Mouse (Mus musculus): Measurements from ENCODE around the gene Them4.

DNA sequence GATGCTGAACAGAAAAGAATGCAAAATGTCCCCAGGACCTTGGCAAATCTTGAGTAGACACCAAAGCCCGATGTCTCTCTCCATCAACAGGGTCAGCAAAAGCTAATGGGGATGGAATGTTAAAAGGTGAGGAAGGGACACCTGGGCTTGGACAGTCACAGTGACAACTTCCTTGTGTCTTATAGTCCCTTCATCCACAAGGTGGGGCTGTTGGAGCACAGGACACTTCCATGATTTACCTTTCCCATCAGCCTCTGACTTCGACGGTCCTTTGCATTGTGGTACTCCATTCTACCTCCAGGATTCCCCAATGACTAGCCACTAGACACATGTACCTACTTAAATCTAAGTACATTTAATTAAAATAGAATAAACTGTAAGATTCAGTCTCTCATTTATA is 18.8 kb downstream of the Them4 start:
- no peak for TF ChIP-seq POLR2A (IDR thresholded peaks at IDR 0.05; ENCODE audit: insufficient read depth, low read depth, low read length)
- 0 out of 2 replicates have a peak, but pooled peaks have one; percentile 20 for TF ChIP-seq CTCF (IDR thresholded peaks at IDR 0.05)
- TF ChIP-seq EP300 (IDR thresholded peaks at IDR 0.05; ENCODE audit: insufficient read depth, low read depth, low read length), result no peak
